Mouse (Mus musculus) lung, postnatal 0 days (tissue): ENCODE measurements around the gene Lyrm7.

Experiments used
- CTCF ChIP-seq: IDR thresholded peaks from 2 replicates; pipeline ENCODE4 v1.5.1; 2016; ENCODE audit warnings: antibody characterized with exemption, mild to moderate bottlenecking
- EP300 ChIP-seq: IDR thresholded peaks from 2 replicates; pipeline ENCODE4 v1.6.1; 2016; ENCODE audit warnings: antibody characterized with exemption, mild to moderate bottlenecking, control low read depth

DNA sequence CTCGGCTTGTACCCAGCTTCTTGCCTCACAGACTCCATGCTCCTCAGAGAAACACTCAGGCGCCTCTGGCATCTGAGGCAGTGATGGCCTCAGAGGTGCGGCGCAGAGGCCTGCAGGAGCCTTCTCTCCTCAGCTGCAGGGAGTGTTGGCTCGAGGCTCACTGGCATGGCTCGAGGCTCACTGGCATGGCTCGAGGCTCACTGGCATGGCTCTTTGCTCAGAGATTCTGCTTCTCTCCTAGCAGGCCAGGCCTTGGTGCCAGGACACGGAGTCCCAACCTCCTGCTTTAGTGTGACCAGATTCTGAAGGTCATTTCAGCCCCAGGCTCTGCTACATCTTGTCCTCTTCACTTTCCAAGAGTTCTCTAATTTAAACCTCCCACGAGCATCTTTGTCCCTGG, 24.6 kb downstream of the Lyrm7 start:
- TF ChIP-seq CTCF (no peak), EP300 (no peak)
